Mouse (Mus musculus): ENCODE measurements around the gene Rap1a.
A peak's percentile ranks its signal among the peaks of the same experiment; 100 is the strongest.
"Not testable (repeated sequence)": the region's sequence is repeated elsewhere in the genome, so short reads cannot be mapped to it uniquely, and the experiment has no call there.

The Rap1a gene

GRCm38 (mm10) chr3:105712827-105713226, 88.3 kb downstream of the Rap1a start:
- no peak for DNase-seq

GRCm38 (mm10) chr3:105711741-105712140, 89.4 kb downstream of the Rap1a start:
- DNase-seq = no peak

GRCm38 (mm10) chr3:105710246-105710645, 90.9 kb downstream of the Rap1a start:
- DNase-seq = no peak

- DNase-seq = no peak
Measured at GRCm38 (mm10) chr3:105707590-105707989, 93.5 kb downstream of the Rap1a start.

- DNase-seq = no peak
Measured at GRCm38 (mm10) chr3:105706366-105707020, 94.6 kb downstream of the Rap1a start.

GRCm38 (mm10) chr3:105705561-105705960, 95.6 kb downstream of the Rap1a start:
- DNase-seq = no peak

GRCm38 (mm10) chr3:105705061-105705549, 96.0 kb downstream of the Rap1a start:
- peak; percentile 92 for DNase-seq

- DNase-seq = peak; percentile 88
Measured at GRCm38 (mm10) chr3:105704031-105705008, 96.8 kb downstream of the Rap1a start, which contains the start of gene Inka2. Gene Inka2 (plus strand): TSS chr3:105704599.

GRCm38 (mm10) chr3:105703571-105703970, 97.6 kb downstream of the Rap1a start:
- DNase-seq = no peak

- no peak for DNase-seq
Measured at GRCm38 (mm10) chr3:105701399-105701798, 99.7 kb downstream of the Rap1a start.

- not testable (repeated sequence) for DNase-seq
Measured at GRCm38 (mm10) chr3:105700786-105701185, 100.3 kb downstream of the Rap1a start.

- DNase-seq = no peak
Measured at GRCm38 (mm10) chr3:105699241-105699933, 101.7 kb downstream of the Rap1a start.

GRCm38 (mm10) chr3:105698311-105698710, 102.8 kb downstream of the Rap1a start:
- no peak for DNase-seq

GRCm38 (mm10) chr3:105697148-105697441, 104.0 kb downstream of the Rap1a start:
- no peak for DNase-seq

- DNase-seq = no peak
Measured at GRCm38 (mm10) chr3:105696387-105697147, 104.6 kb downstream of the Rap1a start.

GRCm38 (mm10) chr3:105695476-105696386, 105.4 kb downstream of the Rap1a start:
- no peak for DNase-seq

GRCm38 (mm10) chr3:105693327-105694080, 107.6 kb downstream of the Rap1a start:
- DNase-seq = peak; percentile 88

- no peak for DNase-seq
Measured at GRCm38 (mm10) chr3:105688536-105688935, 112.6 kb downstream of the Rap1a start.

GRCm38 (mm10) chr3:105687324-105688060, 113.6 kb downstream of the Rap1a start, which contains the start of gene Ddx20:
Gene Ddx20 (minus strand): TSS chr3:105687574.
- peak; percentile 97 for DNase-seq
